Mouse (Mus musculus): ENCODE measurements around the gene Rhox2c.
"Not testable (repeated sequence)": the region's sequence is repeated elsewhere in the genome, so short reads cannot be mapped to it uniquely, and the experiment has no call there.

The Rhox2c gene

GRCm38 (mm10) chrX:37453380-37453779 is at the start of gene Rhox2c:
TSS of gene Rhox2c (plus strand) at chrX:37453680.
- in situ Hi-C loops (cut with MseI, MboI), result not testable (repeated sequence)

GRCm38 (mm10) chrX:37411767-37412166 is 41.7 kb upstream of the Rhox2c start, which contains the start of gene Rhox2b:
TSS of gene Rhox2b (plus strand) at chrX:37412067.
- in situ Hi-C loops (cut with MseI, MboI), result not testable (repeated sequence)

- in situ Hi-C loops (cut with MseI, MboI), result not testable (repeated sequence)
These were observed 21.3 kb upstream of the Rhox2c start, which contains the start of gene Rhox4b for GRCm38 (mm10) chrX:37432194-37432593. TSS of gene Rhox4b (plus strand) at chrX:37432494.

- in situ Hi-C loops (cut with MseI, MboI), result not testable (repeated sequence)
These were observed 4.8 kb downstream of the Rhox2c start, which contains the start of gene Rhox3c for GRCm38 (mm10) chrX:37458285-37458684. TSS of gene Rhox3c (plus strand) at chrX:37458585.

- in situ Hi-C loops (cut with MseI, MboI), result not testable (repeated sequence)
These were observed 26.6 kb downstream of the Rhox2c start, which contains the start of gene Rhox4c for GRCm38 (mm10) chrX:37480037-37480436. TSS of gene Rhox4c (plus strand) at chrX:37480337.

GRCm38 (mm10) chrX:37514059-37514458 is 60.6 kb downstream of the Rhox2c start, which contains the start of gene Rhox4d:
TSS of gene Rhox4d (plus strand) at chrX:37514359.
- in situ Hi-C loops (cut with MseI, MboI), result not testable (repeated sequence)
